Mouse (Mus musculus) liver, adult 2 months (tissue): ENCODE data around the gene Ucn.

Experiments
- CTCF ChIP-seq: fragments of 200-500 bp; IDR thresholded peaks from 2 replicates; pipeline ENCODE4 v1.5.1; 2011; ENCODE audit warnings: low read depth, low read length, control low read depth
- POLR2A ChIP-seq: fragments of 200-500 bp; IDR thresholded peaks from 2 replicates; pipeline ENCODE4 v1.6.1; 2011; ENCODE audit warnings: low read length, control low read depth; ENCODE audit not compliant: insufficient read depth; ENCODE audit errors: extremely low read depth

GRCm38 (mm10) chr5:31149781-31150180 is 11.2 kb upstream of the Ucn start:
- no peak for TF ChIP-seq POLR2A
- TF ChIP-seq CTCF, result no peak
